Mouse (Mus musculus) lung, adult 2 months (tissue): ENCODE measurements at regions not wholly inside any gene's neighbourhood (a gene's known extent, or its start where the extent isn't known, plus 50 kb on each side); places are given as distances from the start of the nearest gene placed in this dataset.

Experiments
- CTCF ChIP-seq: fragments of 200-500 bp; IDR thresholded peaks from 2 replicates; pipeline ENCODE4 v1.5.1; 2011; ENCODE audit warnings: mild to moderate bottlenecking, low read length, control low read depth; ENCODE audit not compliant: insufficient read depth
- POLR2A ChIP-seq: fragments of 200-500 bp; IDR thresholded peaks from 2 replicates; pipeline ENCODE4 v1.6.1; 2011; ENCODE audit warnings: low read depth, mild to moderate bottlenecking, control low read depth, low read length, borderline replicate concordance; ENCODE audit errors: extremely low read depth

- no peak for TF ChIP-seq CTCF
- no peak for TF ChIP-seq POLR2A
These were observed 164.4 kb upstream of the Auts2 start for GRCm38 (mm10) chr5:132707531-132707930.
